In the genomic region with DNA sequence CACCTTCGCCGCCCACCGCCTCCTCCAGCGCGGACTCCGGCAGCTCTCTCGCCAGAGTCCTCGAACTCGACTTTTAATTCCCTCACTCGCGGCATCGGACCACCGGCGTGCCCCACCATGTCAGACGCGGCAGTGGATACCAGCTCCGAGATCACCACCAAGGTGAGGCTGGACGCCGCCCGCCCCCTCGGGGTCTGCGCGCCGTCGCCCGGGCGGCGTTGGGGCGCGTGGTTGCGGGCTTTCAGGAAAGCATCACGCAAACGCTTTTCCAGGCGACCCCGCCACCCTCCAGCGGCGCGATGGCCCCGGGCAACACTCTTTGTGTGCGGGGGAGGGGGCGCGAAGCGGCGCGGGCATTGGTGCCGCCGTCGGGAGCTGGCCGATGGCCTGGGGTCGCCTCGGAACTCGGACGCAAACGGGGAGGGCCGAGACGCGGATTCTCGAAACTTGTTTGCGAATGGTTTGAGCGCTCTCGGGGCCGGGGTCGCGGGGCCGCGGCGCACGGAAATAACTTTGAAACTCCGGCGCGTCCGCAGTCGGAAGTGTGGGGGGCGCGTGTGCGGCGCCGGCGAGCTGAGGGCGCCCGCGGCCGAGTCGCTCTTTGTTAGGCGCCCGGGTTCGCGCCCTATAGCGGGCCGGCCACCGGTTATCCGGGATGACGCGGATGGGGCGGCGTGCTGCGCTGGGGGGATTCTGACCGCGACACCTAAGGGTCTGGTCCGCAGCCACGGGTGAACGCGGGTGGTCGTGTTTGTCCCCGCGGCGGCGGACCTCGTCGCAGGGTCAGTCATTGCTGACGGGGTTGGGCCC, we compare ENCODE assay signal across 7 mouse cellular contexts. TPM values are rescaled to one million over a fixed set of nuclear protein-coding genes. Genes with fewer than 3 reads are reported as not detected.
A peak's percentile ranks its signal among the peaks of the same experiment; 100 is the strongest.
DNase-seq lines count a peak whose midpoint lies in the region; ATAC-seq and TF ChIP-seq lines count a peak whose summit lies in the region.

No protein-coding gene starts in this region.

- peaks cover 14% of the 10 kb centered on the region; the same call in 1 of the 2 replicates for H3K36me3 ChIP-seq in embryonic facial prominence, embryonic 15.5 days
- H3K36me3 ChIP-seq in hindbrain, embryonic 10.5 days, result peaks cover 39% of the 10 kb centered on the region
- H3K36me3 ChIP-seq in limb, embryonic 12.5 days, result peaks cover 36% of the 10 kb centered on the region
- peaks cover 6% of the 10 kb centered on the region; the same call in 1 of the 2 replicates for H3K36me3 ChIP-seq in midbrain, embryonic 15.5 days (replicated peaks)
- peaks cover 18% of the 10 kb centered on the region for H3K36me3 ChIP-seq in thymus, adult 2 months (ENCODE audit: control insufficient read depth, insufficient read depth, low read length)

- H3K9me3 ChIP-seq in embryonic facial prominence, embryonic 15.5 days (replicated peaks), result no peaks in the 10 kb centered on the region
- no peaks in the 10 kb centered on the region for H3K9me3 ChIP-seq in hindbrain, embryonic 10.5 days
- no peaks in the 10 kb centered on the region for H3K9me3 ChIP-seq in limb, embryonic 12.5 days
- no peaks in the 10 kb centered on the region for H3K9me3 ChIP-seq in midbrain, embryonic 15.5 days

- no peaks in the 10 kb centered on the region for H3K27me3 ChIP-seq in embryonic facial prominence, embryonic 15.5 days
- H3K27me3 ChIP-seq in hindbrain, embryonic 10.5 days (ENCODE audit: insufficient read depth, poor library complexity, severe bottlenecking), result no peaks in the 10 kb centered on the region
- no peaks in the 10 kb centered on the region for H3K27me3 ChIP-seq in limb, embryonic 12.5 days
- no peaks in the 10 kb centered on the region for H3K27me3 ChIP-seq in midbrain, embryonic 15.5 days (replicated peaks)
- no peaks in the 10 kb centered on the region for H3K27me3 ChIP-seq in thymus, adult 2 months (ENCODE audit: control insufficient read depth, insufficient read depth, low read length)

- peaks cover 48% of the 10 kb centered on the region for H3K4me1 ChIP-seq in embryonic facial prominence, embryonic 15.5 days
- peaks cover 59% of the 10 kb centered on the region for H3K4me1 ChIP-seq in hindbrain, embryonic 10.5 days (replicated peaks)
- peaks cover 42% of the 10 kb centered on the region for H3K4me1 ChIP-seq in limb, embryonic 12.5 days (replicated peaks)
- H3K4me1 ChIP-seq in midbrain, embryonic 15.5 days, result peaks cover 45% of the 10 kb centered on the region
- H3K4me1 ChIP-seq in thymus, adult 2 months (replicated peaks; ENCODE audit: control insufficient read depth, insufficient read depth, low read length), result peaks cover 29% of the 10 kb centered on the region

- peak; percentile 72; the same call in 1 of the 2 replicates for TF ChIP-seq POLR2A in thymus, adult 2 months (IDR thresholded peaks at IDR 0.05; ENCODE audit: control insufficient read depth, extremely low read depth, insufficient read depth, low read length, poor library complexity)

- H3K9ac ChIP-seq in embryonic facial prominence, embryonic 15.5 days, result peak overlapping the region; percentile 99
- peak overlapping the region; percentile 100 for H3K9ac ChIP-seq in limb, embryonic 12.5 days (replicated peaks)
- peak overlapping the region; percentile 81 for H3K9ac ChIP-seq in midbrain, embryonic 15.5 days

- ATAC-seq in embryonic facial prominence, embryonic 15.5 days (ENCODE audit: insufficient number of reproducible peaks, low FRiP score, low TSS enrichment, low read depth), result no peak
- ATAC-seq in limb, embryonic 12.5 days (ENCODE audit: insufficient number of reproducible peaks, insufficient read depth, low FRiP score, low TSS enrichment, low read depth), result peak; percentile 2; the same call in 1 of the 2 replicates
- ATAC-seq in midbrain, embryonic 15.5 days (replicated peaks), result peak; percentile 8

- H3K4me3 ChIP-seq in embryonic facial prominence, embryonic 15.5 days (replicated peaks), result peak overlapping the region; percentile 99
- peak overlapping the region; percentile 68 for H3K4me3 ChIP-seq in hindbrain, embryonic 10.5 days
- H3K4me3 ChIP-seq in limb, embryonic 12.5 days (replicated peaks), result peak overlapping the region; percentile 99
- peak overlapping the region; percentile 75 for H3K4me3 ChIP-seq in midbrain, embryonic 15.5 days
- peak overlapping the region; percentile 67 for H3K4me3 ChIP-seq in thymus, adult 2 months (ENCODE audit: control insufficient read depth, insufficient read depth, low read length)

- under 1% methylated on average over 101 of the region's 111 CpGs for WGBS in embryonic facial prominence, embryonic 15.5 days
- WGBS in hindbrain, embryonic 10.5 days, result under 1% methylated on average over 111 of the region's 111 CpGs
- under 1% methylated on average over 105 of the region's 111 CpGs for WGBS in limb, embryonic 12.5 days
- 1% methylated on average over 110 of the region's 111 CpGs for WGBS in midbrain, embryonic 15.5 days
- WGBS in thymus, adult 2 months, result under 1% methylated on average over 111 of the region's 111 CpGs

- peak overlapping the region; percentile 100 for H3K27ac ChIP-seq in embryonic facial prominence, embryonic 15.5 days (replicated peaks)
- peak overlapping the region; percentile 99 for H3K27ac ChIP-seq in hindbrain, embryonic 10.5 days
- H3K27ac ChIP-seq in limb, embryonic 12.5 days, result peak overlapping the region; percentile 100
- peak overlapping the region; percentile 100 for H3K27ac ChIP-seq in midbrain, embryonic 15.5 days
- H3K27ac ChIP-seq in thymus, adult 2 months (ENCODE audit: control insufficient read depth, insufficient read depth, low read length), result peak overlapping the region; percentile 57

- peak; percentile 4; the same call in 1 of the 2 replicates for TF ChIP-seq CTCF in thymus, adult 2 months (IDR thresholded peaks at IDR 0.05; ENCODE audit: borderline replicate concordance, control insufficient read depth, extremely low read depth, insufficient read depth, low read length, poor library complexity)

- peak; percentile 69 for DNase-seq in CD4-positive helper T cell, adult 2 months (ENCODE audit: low read depth, low spot score)
- peak; percentile 28 for DNase-seq in T-cell, adult 2 months (ENCODE audit: low spot score)
- DNase-seq in hindbrain, embryonic 10.5 days (ENCODE audit: low spot score), result peak; percentile 52
- peak; percentile 61 for DNase-seq in thymus, adult 2 months

- H3K4me2 ChIP-seq in embryonic facial prominence, embryonic 15.5 days (replicated peaks), result peak overlapping the region; percentile 62
- peak overlapping the region; percentile 79 for H3K4me2 ChIP-seq in limb, embryonic 12.5 days
- peak overlapping the region; percentile 91 for H3K4me2 ChIP-seq in midbrain, embryonic 15.5 days

RNA-seq across cellular contexts. Expression of gene Ptma, which starts 0.5 kb away (rescaled TPM):
- polyA plus RNA-seq in embryonic facial prominence, embryonic 15.5 days (2015; fragmentation: Nextera tagmentation; extraction: Ambion mirVana), result 1,945 and 2,079 TPM in 2 replicates
- 2,611 and 3,050 TPM in 2 replicates for polyA plus RNA-seq in hindbrain, embryonic 10.5 days (2016; fragmentation: Nextera tagmentation; extraction: Ambion mirVana)
- polyA plus RNA-seq in limb, embryonic 12.5 days (2016; fragmentation: Nextera tagmentation; extraction: Ambion mirVana), result 3,930 and 4,018 TPM in 2 replicates
- polyA plus RNA-seq in midbrain, embryonic 15.5 days (2015; fragmentation: Nextera tagmentation; extraction: Ambion mirVana), result 1,373 and 1,532 TPM in 2 replicates
- polyA plus RNA-seq in thymus, adult 2 months (2012; rRNA removed), result 2,341 and 3,054 TPM in 2 replicates

RNA-seq across cellular contexts. Expression of gene Pde6d, which starts 55.4 kb away (rescaled TPM):
- 70.9 and 74.7 TPM in 2 replicates for polyA plus RNA-seq in embryonic facial prominence, embryonic 15.5 days (2015; fragmentation: Nextera tagmentation; extraction: Ambion mirVana)
- 75.1 and 87.1 TPM in 2 replicates for polyA plus RNA-seq in hindbrain, embryonic 10.5 days (2016; fragmentation: Nextera tagmentation; extraction: Ambion mirVana)
- 89.8 and 90.7 TPM in 2 replicates for polyA plus RNA-seq in limb, embryonic 12.5 days (2016; fragmentation: Nextera tagmentation; extraction: Ambion mirVana)
- polyA plus RNA-seq in midbrain, embryonic 15.5 days (2015; fragmentation: Nextera tagmentation; extraction: Ambion mirVana), result 103 and 106 TPM in 2 replicates
- 19.9 and 23.4 TPM in 2 replicates for polyA plus RNA-seq in thymus, adult 2 months (2012; rRNA removed)

RNA-seq across cellular contexts. Expression of gene Cops7b, which starts 55.7 kb away (rescaled TPM):
- 39.1 and 41.2 TPM in 2 replicates for polyA plus RNA-seq in embryonic facial prominence, embryonic 15.5 days (2015; fragmentation: Nextera tagmentation; extraction: Ambion mirVana)
- 76.2 and 82.4 TPM in 2 replicates for polyA plus RNA-seq in hindbrain, embryonic 10.5 days (2016; fragmentation: Nextera tagmentation; extraction: Ambion mirVana)
- 57.8 and 59.2 TPM in 2 replicates for polyA plus RNA-seq in limb, embryonic 12.5 days (2016; fragmentation: Nextera tagmentation; extraction: Ambion mirVana)
- 67.3 and 68.9 TPM in 2 replicates for polyA plus RNA-seq in midbrain, embryonic 15.5 days (2015; fragmentation: Nextera tagmentation; extraction: Ambion mirVana)
- 61.2 and 67.6 TPM in 2 replicates for polyA plus RNA-seq in thymus, adult 2 months (2012; rRNA removed)
